Mouse (Mus musculus) stomach, embryonic 14.5 days (tissue): Measurements from ENCODE around the gene Wasf2. TPM values are rescaled to one million over a fixed set of nuclear protein-coding genes. Genes with fewer than 3 reads are reported as not detected.

Source experiments
- ATAC-seq: fragments of 200-750 bp; cut with Nextera tagmentation; 2 replicates; pipeline ENCODE4 v1.8.0; 2017; ENCODE audit warnings: low read depth, moderate TSS enrichment; ENCODE audit not compliant: insufficient number of reproducible peaks, insufficient read depth, low FRiP score
- H3K27ac ChIP-seq: fragments of 300-500 bp; sonication (generic); 2 replicates; pipeline ENCODE4 v1.5.1; 2014; ENCODE audit warnings: mild to moderate bottlenecking, low read length, moderate library complexity, mixed read lengths
- H3K27me3 ChIP-seq: fragments of 300-500 bp; sonication (generic); 2 replicates; pipeline ENCODE4 v1.6.1; 2014; ENCODE audit warnings: low read length, control low read depth, mixed read lengths; ENCODE audit not compliant: control insufficient read depth, insufficient read depth
- H3K36me3 ChIP-seq: fragments of 300-500 bp; sonication (generic); 2 replicates; pipeline ENCODE4 v1.6.1; 2014; ENCODE audit warnings: mild to moderate bottlenecking, control low read depth, low read length, moderate library complexity, mixed read lengths; ENCODE audit not compliant: control insufficient read depth, insufficient read depth
- H3K4me1 ChIP-seq: fragments of 300-500 bp; sonication (generic); 2 replicates; pipeline ENCODE4 v1.6.1; 2014; ENCODE audit warnings: low read length, control low read depth, mixed read lengths; ENCODE audit not compliant: control insufficient read depth, insufficient read depth
- H3K4me2 ChIP-seq: fragments of 300-500 bp; sonication (generic); replicated peaks from 2 replicates; pipeline ENCODE4 v1.6.1; 2014; ENCODE audit warnings: low read depth, low read length, control low read depth
- H3K4me3 ChIP-seq: fragments of 300-500 bp; sonication (generic); 2 replicates; pipeline ENCODE4 v1.5.1; 2014; ENCODE audit warnings: low read depth, low read length, control low read depth
- H3K9ac ChIP-seq: fragments of 300-500 bp; sonication (generic); replicated peaks from 2 replicates; pipeline ENCODE4 v1.6.1; 2014; ENCODE audit warnings: low read depth, mild to moderate bottlenecking, control low read depth, low read length, moderate library complexity, mixed read lengths
- H3K9me3 ChIP-seq: fragments of 300-500 bp; sonication (generic); 2 replicates; pipeline ENCODE4 v1.6.1; 2016; ENCODE audit warnings: low read depth, low read length, control low read depth; ENCODE audit not compliant: control insufficient read depth
- WGBS: fragments of 180-500 bp; shearing (Covaris S2); extraction: QIAGEN DNeasy Blood & Tissue Kit; methylation state at CpG from one replicate; pipeline ENCODE4 v1.1.7; 2014; 5-methylcytosine and 5-hydroxymethylcytosine counted together
- polyA plus RNA-seq: library from polyadenylated mRNA; unstranded; fragments of >200 nt; fragmentation: Nextera tagmentation; extraction: Ambion mirVana; gene quantifications from 2 replicates; pipeline ENCODE4 v1.2.1, GENCODE M21; 2014

Wasf2 gene
- polyA plus RNA-seq, 1 experiment from 2014 or later: 120 TPM

GRCm38 (mm10) chr4:133155726-133156125, 25.4 kb downstream of the Wasf2 start:
- H3K36me3 ChIP-seq: peaks cover 4% of the 10 kb centered on the region; the same call in 1 of the 2 replicates
- H3K4me2 ChIP-seq: no peak overlapping the region
- H3K9me3 ChIP-seq: no peaks in the 10 kb centered on the region
- no peak for ATAC-seq
- H3K9ac ChIP-seq: no peak overlapping the region
- WGBS: 78% methylated on average over 6 of the region's 6 CpGs
- H3K27me3 ChIP-seq: no peaks in the 10 kb centered on the region
- no peak overlapping the region for H3K27ac ChIP-seq
- peaks cover 9% of the 10 kb centered on the region; the same call in 1 of the 2 replicates for H3K4me1 ChIP-seq
- no peak overlapping the region for H3K4me3 ChIP-seq

GRCm38 (mm10) chr4:133156422-133156821, 26.1 kb downstream of the Wasf2 start:
- 84% methylated on average over 4 of the region's 4 CpGs for WGBS
- Histone ChIP-seq H3K4me2 (no peak overlapping the region), H3K27ac (no peak overlapping the region), H3K4me1 (peaks cover 9% of the 10 kb centered on the region; the same call in 1 of the 2 replicates), H3K9ac (no peak overlapping the region), H3K4me3 (no peak overlapping the region), H3K27me3 (no peaks in the 10 kb centered on the region), H3K9me3 (no peaks in the 10 kb centered on the region), H3K36me3 (peaks cover 4% of the 10 kb centered on the region; the same call in 1 of the 2 replicates)
- no peak for ATAC-seq

GRCm38 (mm10) chr4:133156831-133157230, 26.5 kb downstream of the Wasf2 start:
- Histone ChIP-seq H3K9me3 (no peaks in the 10 kb centered on the region), H3K27ac (no peak overlapping the region), H3K4me3 (no peak overlapping the region), H3K9ac (no peak overlapping the region), H3K4me2 (no peak overlapping the region), H3K36me3 (peaks cover 4% of the 10 kb centered on the region; the same call in 1 of the 2 replicates), H3K4me1 (peaks cover 9% of the 10 kb centered on the region; the same call in 1 of the 2 replicates), H3K27me3 (no peaks in the 10 kb centered on the region)
- no peak for ATAC-seq
- 74% methylated on average over 10 of the region's 10 CpGs for WGBS

GRCm38 (mm10) chr4:133159127-133159526, 28.8 kb downstream of the Wasf2 start:
- Histone ChIP-seq H3K36me3 (peaks cover 4% of the 10 kb centered on the region), H3K27me3 (no peaks in the 10 kb centered on the region), H3K27ac (no peak overlapping the region), H3K4me3 (no peak overlapping the region), H3K9me3 (no peaks in the 10 kb centered on the region), H3K9ac (no peak overlapping the region), H3K4me2 (no peak overlapping the region), H3K4me1 (peaks cover 9% of the 10 kb centered on the region; the same call in 1 of the 2 replicates)
- 67% methylated on average over 6 of the region's 6 CpGs for WGBS
- no peak for ATAC-seq

GRCm38 (mm10) chr4:133159646-133160045, 29.3 kb downstream of the Wasf2 start:
- H3K4me1 ChIP-seq: peaks cover 9% of the 10 kb centered on the region; the same call in 1 of the 2 replicates
- no peak overlapping the region for H3K9ac ChIP-seq
- no peak overlapping the region for H3K4me3 ChIP-seq
- WGBS: 84% methylated on average over 4 of the region's 4 CpGs
- H3K27me3 ChIP-seq: no peaks in the 10 kb centered on the region
- peaks cover 7% of the 10 kb centered on the region for H3K36me3 ChIP-seq
- no peak overlapping the region for H3K27ac ChIP-seq
- no peaks in the 10 kb centered on the region for H3K9me3 ChIP-seq
- no peak for ATAC-seq
- H3K4me2 ChIP-seq: no peak overlapping the region

GRCm38 (mm10) chr4:133160211-133160610, 29.9 kb downstream of the Wasf2 start:
- Histone ChIP-seq H3K4me3 (no peak overlapping the region), H3K9ac (no peak overlapping the region), H3K27me3 (no peaks in the 10 kb centered on the region), H3K4me2 (no peak overlapping the region), H3K27ac (no peak overlapping the region), H3K36me3 (peaks cover 7% of the 10 kb centered on the region), H3K4me1 (peaks cover 9% of the 10 kb centered on the region; the same call in 1 of the 2 replicates), H3K9me3 (no peaks in the 10 kb centered on the region)
- ATAC-seq: no peak
- 84% methylated on average over 8 of the region's 8 CpGs for WGBS

- WGBS: 77% methylated on average over 4 of the region's 4 CpGs
- Histone ChIP-seq H3K9me3 (no peaks in the 10 kb centered on the region), H3K4me2 (no peak overlapping the region), H3K36me3 (peaks cover 4% of the 10 kb centered on the region), H3K27ac (no peak overlapping the region), H3K4me3 (no peak overlapping the region), H3K27me3 (no peaks in the 10 kb centered on the region), H3K4me1 (peaks cover 9% of the 10 kb centered on the region; the same call in 1 of the 2 replicates), H3K9ac (no peak overlapping the region)
- no peak for ATAC-seq
Measured at GRCm38 (mm10) chr4:133160821-133161220, 30.5 kb downstream of the Wasf2 start.

- H3K4me2 ChIP-seq: no peak overlapping the region
- ATAC-seq: no peak
- H3K9me3 ChIP-seq: no peaks in the 10 kb centered on the region
- WGBS: 65% methylated on average over 6 of the region's 6 CpGs
- H3K4me1 ChIP-seq: peaks cover 9% of the 10 kb centered on the region; the same call in 1 of the 2 replicates
- H3K36me3 ChIP-seq: peaks cover 4% of the 10 kb centered on the region
- no peak overlapping the region for H3K4me3 ChIP-seq
- H3K27me3 ChIP-seq: no peaks in the 10 kb centered on the region
- H3K27ac ChIP-seq: no peak overlapping the region
- no peak overlapping the region for H3K9ac ChIP-seq
Measured at GRCm38 (mm10) chr4:133162196-133162595, 31.9 kb downstream of the Wasf2 start.

- H3K4me2 ChIP-seq: no peak overlapping the region
Measured at GRCm38 (mm10) chr4:133166773-133167172, 36.5 kb downstream of the Wasf2 start.

More at GRCm38 (mm10) chr4:133166773-133167172, 36.5 kb downstream of the Wasf2 start:
- H3K4me1 ChIP-seq: peaks cover 11% of the 10 kb centered on the region; the same call in 1 of the 2 replicates
- 79% methylated on average over 9 of the region's 9 CpGs for WGBS
- H3K4me3 ChIP-seq: no peak overlapping the region
- H3K27ac ChIP-seq: no peak overlapping the region
- no peaks in the 10 kb centered on the region for H3K27me3 ChIP-seq
- H3K36me3 ChIP-seq: peaks cover 4% of the 10 kb centered on the region
- ATAC-seq: no peak
- H3K9ac ChIP-seq: no peak overlapping the region
- no peaks in the 10 kb centered on the region for H3K9me3 ChIP-seq
